Mouse (Mus musculus): ENCODE data around the gene G3bp2. TPM values are rescaled to one million over a fixed set of nuclear protein-coding genes. Genes with fewer than 3 reads are reported as not detected.

Gene G3bp2
- polyA plus RNA-seq, 1 experiment = 39.1 TPM

DNA sequence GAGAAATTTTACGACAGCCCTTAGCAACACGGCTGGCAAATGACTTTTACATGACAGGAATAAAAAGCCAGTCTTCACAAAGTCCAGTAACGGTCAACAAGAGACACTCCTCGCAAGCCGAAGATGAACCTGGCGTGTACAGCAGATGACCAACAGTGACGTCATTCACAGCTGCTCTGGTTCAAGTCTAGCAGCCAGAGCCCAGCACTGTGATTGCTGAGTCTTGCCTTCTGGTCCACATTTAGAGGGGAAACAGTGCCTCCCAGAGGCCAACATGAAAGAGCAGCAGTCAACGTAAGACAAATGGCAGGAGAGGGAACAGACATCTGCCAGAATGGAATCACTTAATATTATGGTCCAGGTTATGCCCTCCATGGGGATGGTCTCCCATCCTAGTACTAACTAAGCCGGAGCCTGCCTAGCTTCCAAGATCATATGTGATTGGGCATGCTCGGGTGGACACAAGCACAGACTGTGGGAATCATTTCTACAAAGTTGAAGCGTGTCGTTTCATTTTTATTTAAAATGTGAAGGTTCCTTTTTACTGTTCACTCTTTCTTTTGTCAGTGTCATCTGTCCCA lies 34.4 kb upstream of the G3bp2 start:
- no peak for TF ChIP-seq USF1 (IDR thresholded peaks at IDR 0.05; ENCODE audit: low read depth)
- TF ChIP-seq MYOD1 (IDR thresholded peaks at IDR 0.05; ENCODE audit: control insufficient read depth, insufficient read length, low read depth) = peak; percentile 56
- peak; percentile 63 for TF ChIP-seq CTCF (IDR thresholded peaks at IDR 0.05; ENCODE audit: control insufficient read depth, insufficient read depth, insufficient read length)
- no peak for TF ChIP-seq FOSL1 (IDR thresholded peaks at IDR 0.05; ENCODE audit: insufficient read depth, low read length, poor library complexity, severe bottlenecking)
- Histone ChIP-seq H3ac (ENCODE audit: control insufficient read depth, insufficient read length, low read depth) (no peak overlapping the region), H3K4me3 (ENCODE audit: insufficient read depth, poor library complexity, severe bottlenecking) (no peak overlapping the region), H3K79me2 (ENCODE audit: control insufficient read depth, insufficient read depth) (no peaks in the 10 kb centered on the region), H3K27me3 (ENCODE audit: control insufficient read depth, insufficient read depth, insufficient read length) (no peaks in the 10 kb centered on the region), H3K79me3 (ENCODE audit: low read depth) (no peaks in the 10 kb centered on the region), H3K36me3 (ENCODE audit: control insufficient read depth, insufficient read depth) (no peaks in the 10 kb centered on the region)

DNA sequence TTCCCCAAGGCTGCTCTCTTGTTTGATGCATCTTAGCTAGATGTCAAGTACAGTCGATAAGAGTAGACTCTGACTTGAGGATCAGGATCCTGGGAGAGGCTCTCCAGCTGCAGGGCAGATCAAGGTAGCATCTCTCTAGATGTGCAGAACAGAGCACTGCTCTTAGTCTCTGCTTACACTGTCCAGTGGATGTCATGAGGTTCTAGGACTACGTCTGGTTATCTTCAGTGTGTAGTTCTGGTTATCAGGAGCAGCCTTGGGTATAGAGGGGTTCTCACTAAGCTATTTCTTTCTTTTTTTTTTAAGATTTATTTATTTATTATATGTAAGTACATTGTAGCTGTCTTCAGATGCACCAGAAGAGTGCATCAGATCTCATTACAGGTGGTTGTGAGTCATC lies 31.4 kb upstream of the G3bp2 start:
- no peak overlapping the region for H3K4me3 ChIP-seq (ENCODE audit: insufficient read depth, poor library complexity, severe bottlenecking)
- no peaks in the 10 kb centered on the region for H3K36me3 ChIP-seq (ENCODE audit: control insufficient read depth, insufficient read depth)
- TF ChIP-seq FOSL1 (IDR thresholded peaks at IDR 0.05; ENCODE audit: insufficient read depth, low read length, poor library complexity, severe bottlenecking) (no peak), MAX (IDR thresholded peaks at IDR 0.05) (no peak), USF1 (IDR thresholded peaks at IDR 0.05; ENCODE audit: low read depth) (no peak), CEBPB (IDR thresholded peaks at IDR 0.05; ENCODE audit: low read depth) (no peak), CTCF (IDR thresholded peaks at IDR 0.05; ENCODE audit: control insufficient read depth, insufficient read depth, insufficient read length) (no peak), MYOD1 (IDR thresholded peaks at IDR 0.05; ENCODE audit: control insufficient read depth, insufficient read length, low read depth) (no peak), MYOG (IDR thresholded peaks at IDR 0.05; ENCODE audit: control insufficient read depth, extremely low read depth, insufficient read length) (no peak)
- no peaks in the 10 kb centered on the region for H3K79me3 ChIP-seq (ENCODE audit: low read depth)
- no peak overlapping the region for H3ac ChIP-seq (ENCODE audit: control insufficient read depth, insufficient read length, low read depth)
- no peaks in the 10 kb centered on the region for H3K27me3 ChIP-seq (ENCODE audit: control insufficient read depth, insufficient read depth, insufficient read length)
- H3K79me2 ChIP-seq (ENCODE audit: control insufficient read depth, insufficient read depth) = no peaks in the 10 kb centered on the region

DNA sequence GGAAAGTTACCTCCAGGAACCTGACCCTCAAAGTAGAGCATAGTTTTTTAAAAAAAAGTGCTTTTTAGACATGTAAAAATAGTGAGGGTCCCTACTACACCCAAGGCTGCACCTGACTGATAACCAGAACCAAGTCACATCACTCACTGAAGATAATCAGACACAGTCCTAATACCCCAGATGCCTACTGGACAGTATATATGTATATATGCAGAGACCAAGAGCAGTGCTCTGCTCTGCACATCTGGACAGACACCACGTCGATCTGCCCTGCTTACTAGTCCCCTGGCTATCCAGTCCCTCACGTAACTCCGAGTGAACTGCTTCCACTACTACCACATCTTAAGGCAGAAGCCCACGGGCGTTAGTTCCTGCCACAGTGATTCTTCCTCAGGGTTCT lies 30.7 kb upstream of the G3bp2 start:
- Histone ChIP-seq H3ac (ENCODE audit: control insufficient read depth, insufficient read length, low read depth) (no peak overlapping the region), H3K79me3 (ENCODE audit: low read depth) (no peaks in the 10 kb centered on the region), H3K27me3 (ENCODE audit: control insufficient read depth, insufficient read depth, insufficient read length) (no peaks in the 10 kb centered on the region), H3K79me2 (ENCODE audit: control insufficient read depth, insufficient read depth) (no peaks in the 10 kb centered on the region), H3K36me3 (ENCODE audit: control insufficient read depth, insufficient read depth) (no peaks in the 10 kb centered on the region), H3K4me3 (ENCODE audit: insufficient read depth, poor library complexity, severe bottlenecking) (no peak overlapping the region)
- no peak for TF ChIP-seq CEBPB (IDR thresholded peaks at IDR 0.05; ENCODE audit: low read depth)
- TF ChIP-seq MAX (IDR thresholded peaks at IDR 0.05) = no peak
- no peak for TF ChIP-seq MYOG (IDR thresholded peaks at IDR 0.05; ENCODE audit: control insufficient read depth, extremely low read depth, insufficient read length)
- TF ChIP-seq USF1 (IDR thresholded peaks at IDR 0.05; ENCODE audit: low read depth) = no peak
- TF ChIP-seq FOSL1 (IDR thresholded peaks at IDR 0.05; ENCODE audit: insufficient read depth, low read length, poor library complexity, severe bottlenecking) = no peak
- no peak for TF ChIP-seq MYOD1 (IDR thresholded peaks at IDR 0.05; ENCODE audit: control insufficient read depth, insufficient read length, low read depth)
- TF ChIP-seq CTCF (IDR thresholded peaks at IDR 0.05; ENCODE audit: control insufficient read depth, insufficient read depth, insufficient read length) = no peak

DNA sequence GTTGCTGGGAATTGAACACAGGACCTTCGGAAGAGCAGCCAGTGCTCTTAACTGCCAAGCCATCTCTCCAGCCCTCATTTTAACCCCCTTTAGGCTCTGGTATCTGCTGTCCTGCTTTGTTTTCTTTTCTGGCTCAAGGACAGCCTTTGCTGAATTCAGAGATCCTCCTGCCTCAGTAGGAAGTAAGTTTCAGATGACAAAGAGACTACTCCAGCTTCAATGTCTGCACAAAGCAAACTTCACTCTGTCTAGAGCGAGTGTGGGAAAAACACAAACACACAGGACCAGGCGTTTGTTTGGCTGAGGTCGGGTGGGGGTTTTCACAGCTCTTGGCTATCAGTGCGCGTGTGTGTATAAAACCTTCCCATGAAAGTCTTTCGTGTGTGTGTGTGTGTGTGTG lies 30.0 kb upstream of the G3bp2 start:
- H3K36me3 ChIP-seq (ENCODE audit: control insufficient read depth, insufficient read depth) = no peaks in the 10 kb centered on the region
- TF ChIP-seq CEBPB (IDR thresholded peaks at IDR 0.05; ENCODE audit: low read depth) = no peak
- TF ChIP-seq CTCF (IDR thresholded peaks at IDR 0.05; ENCODE audit: control insufficient read depth, insufficient read depth, insufficient read length) = no peak
- no peaks in the 10 kb centered on the region for H3K79me3 ChIP-seq (ENCODE audit: low read depth)
- no peak overlapping the region for H3K4me3 ChIP-seq (ENCODE audit: insufficient read depth, poor library complexity, severe bottlenecking)
- H3K79me2 ChIP-seq (ENCODE audit: control insufficient read depth, insufficient read depth) = no peaks in the 10 kb centered on the region
- no peaks in the 10 kb centered on the region for H3K27me3 ChIP-seq (ENCODE audit: control insufficient read depth, insufficient read depth, insufficient read length)
- no peak overlapping the region for H3ac ChIP-seq (ENCODE audit: control insufficient read depth, insufficient read length, low read depth)

DNA sequence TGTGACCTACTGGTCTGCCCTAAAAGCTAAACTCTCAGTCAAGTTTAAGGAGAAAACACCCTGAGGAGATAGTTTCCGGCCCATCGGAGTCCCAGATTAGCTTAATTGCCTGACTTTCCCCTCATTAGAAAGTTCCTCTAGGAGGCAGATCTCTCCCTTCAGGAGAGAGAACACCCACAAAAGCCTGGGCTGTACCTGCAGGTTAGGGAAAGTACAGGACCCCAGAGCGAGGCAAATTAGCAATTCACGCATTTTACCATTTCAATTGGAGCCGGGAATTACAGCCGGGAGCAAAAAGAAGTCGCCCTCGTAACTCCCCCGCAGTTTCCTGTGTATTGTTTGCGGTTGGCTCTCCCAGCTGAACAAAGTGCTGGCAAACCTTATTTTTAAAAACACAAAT lies 29.1 kb upstream of the G3bp2 start:
- TF ChIP-seq MYOG (IDR thresholded peaks at IDR 0.05; ENCODE audit: control insufficient read depth, extremely low read depth, insufficient read length) = no peak
- TF ChIP-seq CTCF (IDR thresholded peaks at IDR 0.05; ENCODE audit: control insufficient read depth, insufficient read depth, insufficient read length) = no peak
- no peak for TF ChIP-seq USF1 (IDR thresholded peaks at IDR 0.05; ENCODE audit: low read depth)
- no peak for TF ChIP-seq MAX (IDR thresholded peaks at IDR 0.05)
- TF ChIP-seq FOSL1 (IDR thresholded peaks at IDR 0.05; ENCODE audit: insufficient read depth, low read length, poor library complexity, severe bottlenecking) = no peak
- no peak for TF ChIP-seq MYOD1 (IDR thresholded peaks at IDR 0.05; ENCODE audit: control insufficient read depth, insufficient read length, low read depth)
- TF ChIP-seq CEBPB (IDR thresholded peaks at IDR 0.05; ENCODE audit: low read depth) = no peak
- no peaks in the 10 kb centered on the region for H3K79me3 ChIP-seq (ENCODE audit: low read depth)
- H3ac ChIP-seq (ENCODE audit: control insufficient read depth, insufficient read length, low read depth) = no peak overlapping the region
- no peaks in the 10 kb centered on the region for H3K27me3 ChIP-seq (ENCODE audit: control insufficient read depth, insufficient read depth, insufficient read length)
- H3K4me3 ChIP-seq (ENCODE audit: insufficient read depth, poor library complexity, severe bottlenecking) = no peak overlapping the region
- H3K36me3 ChIP-seq (ENCODE audit: control insufficient read depth, insufficient read depth) = no peaks in the 10 kb centered on the region
- H3K79me2 ChIP-seq (ENCODE audit: control insufficient read depth, insufficient read depth) = no peaks in the 10 kb centered on the region

DNA sequence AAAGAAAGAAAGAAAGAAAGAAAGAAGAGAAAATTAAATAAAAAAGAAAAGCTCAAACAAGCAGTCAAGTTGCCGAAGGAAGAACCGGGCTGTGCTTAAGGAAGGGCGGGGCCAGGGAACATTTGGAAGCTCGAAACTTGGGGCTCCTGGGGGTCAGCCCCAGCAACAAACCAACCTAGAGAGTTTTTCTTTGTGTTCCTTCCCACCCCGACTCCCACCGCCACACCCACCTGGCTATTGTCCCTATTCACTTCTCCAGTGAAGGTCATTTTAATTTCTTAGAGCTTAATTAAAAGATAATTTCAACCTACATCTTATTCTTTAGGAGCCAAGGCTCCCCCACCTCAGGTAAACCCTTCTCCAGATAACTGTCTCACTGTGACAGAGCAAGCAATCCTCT lies 28.7 kb upstream of the G3bp2 start:
- Histone ChIP-seq H3K36me3 (ENCODE audit: control insufficient read depth, insufficient read depth) (no peaks in the 10 kb centered on the region), H3K27me3 (ENCODE audit: control insufficient read depth, insufficient read depth, insufficient read length) (no peaks in the 10 kb centered on the region), H3K4me3 (ENCODE audit: insufficient read depth, poor library complexity, severe bottlenecking) (no peak overlapping the region), H3ac (ENCODE audit: control insufficient read depth, insufficient read length, low read depth) (no peak overlapping the region), H3K79me2 (ENCODE audit: control insufficient read depth, insufficient read depth) (no peaks in the 10 kb centered on the region), H3K79me3 (ENCODE audit: low read depth) (no peaks in the 10 kb centered on the region)
- TF ChIP-seq FOSL1 (IDR thresholded peaks at IDR 0.05; ENCODE audit: insufficient read depth, low read length, poor library complexity, severe bottlenecking) = no peak
- TF ChIP-seq CEBPB (IDR thresholded peaks at IDR 0.05; ENCODE audit: low read depth) = no peak
- TF ChIP-seq MYOG (IDR thresholded peaks at IDR 0.05; ENCODE audit: control insufficient read depth, extremely low read depth, insufficient read length) = no peak
- no peak for TF ChIP-seq MYOD1 (IDR thresholded peaks at IDR 0.05; ENCODE audit: control insufficient read depth, insufficient read length, low read depth)
- no peak for TF ChIP-seq CTCF (IDR thresholded peaks at IDR 0.05; ENCODE audit: control insufficient read depth, insufficient read depth, insufficient read length)
- no peak for TF ChIP-seq MAX (IDR thresholded peaks at IDR 0.05)
- TF ChIP-seq USF1 (IDR thresholded peaks at IDR 0.05; ENCODE audit: low read depth) = no peak

Measured in C2C12 (cell line).